Mouse (Mus musculus): Measurements from ENCODE around the gene Plvap. TPM values are rescaled to one million over a fixed set of nuclear protein-coding genes. Genes with fewer than 3 reads are reported as not detected.
"Not testable (repeated sequence)": the region's sequence is repeated elsewhere in the genome, so short reads cannot be mapped to it uniquely, and the experiment has no call there.

Plvap gene
- 100 to 1,000 TPM; 195 to 255 (median 230) TPM for total RNA-seq (2022)

DNA sequence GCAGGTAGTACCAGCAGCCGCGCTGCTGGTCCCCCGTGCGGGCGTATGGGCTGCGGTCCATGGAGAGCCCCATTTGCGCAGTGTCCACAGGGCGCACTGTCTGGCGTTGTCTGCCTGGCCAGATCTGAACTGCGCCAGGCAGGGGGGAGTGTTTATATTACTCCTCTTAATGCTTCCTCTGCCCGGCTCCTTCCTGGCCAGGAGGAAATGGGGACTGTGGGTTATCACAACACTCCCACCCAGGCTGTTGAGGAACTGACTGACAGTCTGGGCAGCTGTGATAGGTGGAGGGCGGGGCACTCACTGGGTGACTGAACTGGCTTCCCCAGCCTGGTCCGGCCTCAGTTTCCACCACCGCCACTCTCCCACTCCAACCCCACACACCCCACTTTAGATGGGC is at the start of gene Plvap:
Gene Plvap, minus strand, starts transcription at position 109 of the 400 bp plus-strand sequence.
- DNase-seq, result no peak

- no peak for DNase-seq
These were observed 49.2 kb upstream of the Plvap start for GRCm38 (mm10) chr8:71560765-71561164.

DNA sequence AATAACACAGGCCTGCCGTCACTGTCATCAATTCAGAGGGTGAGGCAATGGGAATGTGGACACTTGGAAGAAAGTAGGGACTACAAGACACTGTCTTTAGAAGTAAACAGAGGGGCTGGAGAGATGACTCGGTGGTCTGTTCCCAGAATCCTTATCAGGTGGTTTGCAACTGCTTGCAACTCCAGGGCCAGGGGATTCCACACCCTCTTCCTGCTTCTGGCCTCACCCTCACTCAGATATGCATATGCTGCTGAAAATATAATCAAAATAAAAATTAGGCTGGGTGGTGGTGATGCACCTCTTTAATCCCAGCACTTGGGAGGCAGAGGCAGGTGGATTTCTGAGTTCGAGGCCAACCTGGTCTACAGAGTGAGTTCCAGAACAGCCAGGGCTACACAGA is 48.5 kb upstream of the Plvap start:
- DNase-seq, result no peak

- peak; percentile 87 for DNase-seq
These were observed 47.6 kb upstream of the Plvap start for GRCm38 (mm10) chr8:71558958-71559690.

DNA sequence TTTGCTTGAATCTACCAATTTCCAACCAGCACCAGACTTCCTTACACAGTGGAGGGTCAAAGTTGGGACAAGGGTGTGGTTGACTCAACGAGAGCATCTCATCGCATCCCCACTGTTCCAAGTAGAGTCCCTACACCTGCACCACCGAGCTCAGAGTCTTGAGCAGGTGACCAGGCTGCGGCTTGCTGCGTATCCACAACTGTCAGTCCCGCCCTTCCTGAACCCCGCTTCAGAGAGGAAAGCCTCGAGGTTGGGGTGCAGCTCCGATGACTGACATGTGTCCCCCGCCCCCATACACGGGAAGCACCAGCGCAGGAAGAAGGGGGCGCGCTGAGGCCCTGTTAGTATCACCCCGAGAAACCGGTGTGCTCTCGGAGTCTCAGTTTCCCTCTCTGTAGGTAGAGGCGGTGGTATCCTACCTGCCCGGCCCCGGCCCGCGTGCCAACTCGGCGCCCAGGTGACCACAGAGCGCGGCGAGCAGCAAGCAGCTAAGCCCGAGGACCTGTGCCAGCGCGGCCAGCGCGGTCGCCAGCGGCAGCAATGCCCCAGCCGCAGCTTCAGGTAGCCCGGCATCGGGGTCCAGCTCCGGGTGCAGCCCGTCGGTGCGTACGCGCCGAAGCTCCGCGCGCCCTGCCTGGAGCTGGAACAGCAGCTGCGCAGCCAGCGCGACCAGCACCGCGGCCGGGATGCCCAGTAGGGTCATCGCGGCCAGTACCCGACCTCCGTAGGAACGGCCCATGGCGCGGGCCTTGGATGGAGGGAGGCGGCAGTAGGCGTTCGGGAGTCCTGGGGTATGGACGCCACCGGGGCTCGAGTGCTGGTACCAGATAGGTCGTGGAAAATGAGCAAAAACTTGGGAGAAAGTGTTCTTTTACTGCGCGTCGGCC is 46.8 kb upstream of the Plvap start, which contains the start of gene Tmem221:
Gene Tmem221, minus strand, starts transcription at position 801 of the 887 bp plus-strand sequence.
- DNase-seq, result no peak

- no peak for DNase-seq
These were observed 43.1 kb upstream of the Plvap start for GRCm38 (mm10) chr8:71554644-71555043.

DNA sequence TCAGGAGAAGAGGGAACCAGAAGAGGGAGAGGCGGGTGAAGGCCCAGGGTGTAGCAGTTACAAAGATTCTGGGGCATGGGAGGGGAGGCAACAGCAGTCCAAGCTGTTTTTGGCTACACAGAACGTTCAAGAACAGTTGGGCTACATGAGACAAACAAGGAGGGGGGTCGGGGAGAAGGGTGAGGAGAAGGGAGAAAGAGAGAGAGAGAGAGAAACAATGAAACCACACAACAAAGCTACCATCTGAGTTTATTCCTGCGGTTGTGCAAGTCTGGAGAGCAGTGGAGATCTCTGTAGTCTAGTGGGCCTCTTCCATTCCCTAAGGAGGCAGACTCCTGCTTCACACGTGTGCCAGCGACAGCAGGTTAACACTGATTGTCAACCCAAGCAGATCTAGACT is 42.4 kb upstream of the Plvap start:
- DNase-seq, result no peak

DNA sequence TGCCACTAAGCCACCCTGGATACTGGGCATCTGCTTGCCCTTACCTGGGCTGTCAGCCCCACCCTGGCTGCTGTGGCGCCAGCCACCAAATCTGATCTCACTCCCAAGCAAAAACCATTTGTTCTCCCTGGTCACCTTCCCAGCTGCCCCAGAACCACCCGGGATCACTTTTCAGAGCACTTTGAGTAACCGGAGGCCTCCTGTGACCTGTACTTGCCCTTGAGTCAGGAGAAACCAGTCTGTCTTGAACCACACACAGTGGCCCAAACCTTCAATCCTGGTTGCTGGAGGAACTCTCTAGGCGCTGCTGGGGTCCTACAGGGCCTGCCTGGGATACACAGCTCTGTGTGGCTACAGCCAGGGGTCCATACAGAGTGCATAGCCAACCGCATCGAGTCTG is 41.2 kb upstream of the Plvap start:
- no peak for DNase-seq

- DNase-seq, result no peak
These were observed 39.2 kb upstream of the Plvap start for GRCm38 (mm10) chr8:71550754-71551153.

GRCm38 (mm10) chr8:71547590-71547989 is 36.0 kb upstream of the Plvap start:
- DNase-seq, result no peak

- DNase-seq, result no peak
These were observed 33.5 kb upstream of the Plvap start for GRCm38 (mm10) chr8:71545053-71545452.

DNA sequence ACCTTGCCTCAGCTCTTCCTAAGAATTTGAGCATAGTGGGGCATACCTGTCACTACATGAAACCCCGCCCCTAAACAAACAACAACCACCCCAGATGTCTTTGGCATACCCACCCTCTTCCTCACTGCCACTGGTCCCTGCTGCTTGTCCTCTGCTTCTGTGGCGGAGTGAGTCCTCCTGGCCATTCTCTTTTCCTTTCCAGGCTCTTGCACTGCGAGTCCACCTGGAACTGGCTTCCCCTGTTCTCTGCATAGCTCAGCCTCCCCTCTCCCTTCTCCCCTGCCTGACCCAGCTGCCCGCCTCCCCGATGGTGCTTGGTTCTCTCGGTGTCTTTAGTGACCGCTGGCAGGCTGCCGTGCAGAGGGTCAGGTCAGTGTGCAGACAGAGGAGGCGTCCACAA is 32.2 kb upstream of the Plvap start:
- DNase-seq, result no peak

GRCm38 (mm10) chr8:71542632-71543343 is 31.2 kb upstream of the Plvap start, which contains the start of gene Mvb12a:
Gene Mvb12a, plus strand, starts transcription at chr8:71542922.
- peak; percentile 99 for DNase-seq

DNA sequence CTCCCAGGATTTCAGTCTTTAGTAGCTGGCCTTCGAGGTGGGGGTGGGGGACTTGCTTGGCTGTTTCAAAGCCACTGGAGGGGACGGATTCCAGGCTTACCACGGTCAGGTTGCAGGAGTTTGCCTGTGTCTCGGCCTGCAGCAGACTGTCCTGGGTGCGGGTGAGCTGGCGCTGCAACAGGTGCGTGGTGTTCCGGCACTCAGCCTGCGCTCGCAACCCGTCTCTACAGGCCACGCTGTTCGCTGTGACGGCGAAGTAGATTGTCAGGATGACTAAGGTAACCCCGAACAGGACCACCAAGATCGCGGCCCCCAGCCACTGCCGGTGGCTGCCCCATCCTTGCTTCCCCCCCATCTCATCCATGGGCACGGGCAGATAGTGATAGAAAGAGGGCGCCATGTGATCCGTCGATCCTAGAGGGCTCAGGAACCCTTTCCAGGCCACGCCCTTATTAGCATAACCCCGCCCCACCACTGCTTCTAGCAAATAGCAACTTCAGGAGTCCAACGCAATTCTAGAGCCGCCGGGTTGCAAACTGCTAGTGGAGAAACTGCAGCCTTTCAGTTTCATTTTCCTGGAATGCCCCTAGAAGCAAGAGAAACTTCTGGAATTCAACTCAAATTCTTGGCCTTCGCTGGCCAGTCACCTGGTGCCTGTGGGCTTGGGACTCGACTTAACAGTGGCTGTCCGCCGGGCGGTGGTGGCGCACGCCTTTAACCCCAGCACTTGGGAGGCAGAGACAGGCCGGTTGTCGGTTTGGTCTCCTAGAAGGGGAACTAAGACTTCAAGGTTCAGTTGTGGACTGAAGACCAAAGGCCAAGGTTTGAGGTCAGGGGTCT is 25.7 kb upstream of the Plvap start, which contains the start of gene Bst2:
Gene Bst2, minus strand, starts transcription at position 429 of the 840 bp plus-strand sequence.
- DNase-seq, result peak; percentile 91

GRCm38 (mm10) chr8:71535663-71536062 is 24.1 kb upstream of the Plvap start:
- no peak for DNase-seq

- no peak for DNase-seq
These were observed 22.8 kb upstream of the Plvap start for GRCm38 (mm10) chr8:71534263-71534810.

DNA sequence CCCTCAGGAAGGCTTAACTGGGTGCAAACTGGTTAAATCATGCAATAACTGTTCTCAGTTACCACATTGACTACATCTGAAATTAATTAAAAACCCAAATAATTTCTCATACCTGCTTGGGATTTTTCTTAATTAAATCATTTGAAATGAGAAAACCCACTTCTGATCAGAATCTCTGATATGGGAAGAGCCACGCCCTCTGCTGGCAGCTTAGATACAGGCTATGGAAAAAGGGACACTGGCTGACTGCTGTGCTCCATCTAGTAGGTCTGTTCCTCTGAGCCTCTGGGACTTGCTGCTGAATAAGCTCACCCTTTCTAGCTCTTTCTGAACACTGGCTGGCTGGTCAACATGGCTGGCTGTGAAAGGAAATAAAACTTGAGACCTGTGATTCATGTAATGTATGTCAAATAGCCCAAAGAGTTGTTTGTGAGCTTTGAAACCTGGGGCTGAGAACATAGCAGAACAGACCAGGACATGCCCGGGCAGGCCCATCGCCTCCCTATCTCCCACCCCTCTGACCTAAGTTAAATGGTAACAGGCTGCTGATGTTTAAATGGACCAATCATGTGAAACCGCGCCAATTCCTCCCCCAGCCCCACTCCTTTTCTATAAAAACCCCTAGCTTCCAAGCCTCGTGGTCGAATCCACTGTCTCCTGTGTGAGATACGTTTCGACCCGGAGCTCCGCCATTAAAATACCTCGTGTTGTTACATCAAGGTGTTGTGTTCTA is 19.3 kb upstream of the Plvap start:
- not testable (repeated sequence) for DNase-seq

GRCm38 (mm10) chr8:71528362-71529073 is 17.0 kb upstream of the Plvap start:
- DNase-seq, result no peak

DNA sequence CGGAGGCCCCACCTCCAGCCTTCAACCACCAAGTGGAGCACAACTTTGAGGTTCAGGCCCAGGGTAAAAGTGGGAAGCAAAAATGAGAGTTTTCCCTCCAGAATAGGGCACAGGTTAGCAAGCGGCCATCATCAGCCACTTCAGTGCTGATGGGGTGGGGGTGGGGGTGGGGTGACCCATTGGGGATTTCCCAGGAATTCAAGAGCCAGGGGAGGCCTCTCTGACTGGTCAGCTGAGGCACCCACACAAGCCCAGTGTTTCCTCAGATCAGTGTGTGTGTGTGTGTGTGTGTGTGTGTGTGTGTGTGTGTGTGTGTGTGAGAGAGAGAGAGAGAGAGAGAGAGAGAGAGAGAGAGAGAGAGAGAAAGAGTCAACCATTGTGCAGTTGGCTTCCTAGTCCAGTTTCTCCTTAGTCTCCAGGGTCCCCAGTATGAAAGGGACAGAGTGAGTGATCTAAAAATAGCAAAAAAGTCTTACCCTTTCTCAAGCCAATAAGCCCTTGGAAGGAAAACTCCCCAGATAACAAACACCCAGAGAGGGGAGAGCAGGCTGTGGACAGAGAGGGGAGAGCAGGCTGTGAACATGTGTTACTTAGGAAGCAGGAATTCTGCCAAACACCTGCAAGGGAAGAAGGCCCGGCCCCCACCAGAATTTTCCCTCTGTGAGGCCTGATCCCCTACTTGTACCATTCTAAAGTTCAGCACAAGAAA is 15.8 kb upstream of the Plvap start:
- no peak for DNase-seq

Measured in adrenal gland, adult 8-10 months (tissue).